Mouse (Mus musculus): ENCODE measurements around the gene Fgfbp3.

GRCm38 (mm10) chr19:36961320-36961719, 41.9 kb upstream of the Fgfbp3 start:
- TF ChIP-seq CTCF (IDR thresholded peaks at IDR 0.05; ENCODE audit: low read depth) (no peak), EP300 (IDR thresholded peaks at IDR 0.05; ENCODE audit: low read depth) (no peak)
